Mouse (Mus musculus) hematopoietic stem cell, adult 5-6 weeks (primary cell): Measurements from ENCODE around the gene Kdelr2. TPM values are rescaled to one million over a fixed set of nuclear protein-coding genes. Genes with fewer than 3 reads are reported as not detected.

ENCODE experiments used
- ATAC-seq, 2 experiments: fragments of 125-278 bp in 1 of 2; replicated peaks in 1 of 2; 2 replicates each; pipeline ENCODE4 v1.8.0; 2016 to 2017; ENCODE audit warnings: inconsistent platforms in 2 of 2, mild to moderate bottlenecking in 2 of 2, moderate number of reproducible peaks in 2 of 2, low read depth in 1 of 2, moderate TSS enrichment in 1 of 2; ENCODE audit not compliant: low FRiP score in 2 of 2, poor library complexity in 2 of 2, severe bottlenecking in 2 of 2, insufficient read depth in 1 of 2, low TSS enrichment in 1 of 2
- total RNA-seq: library from RNA; stranded (forward); fragments of 172-1452, 232-1000 nt; gene quantifications from 2 replicates; pipeline ENCODE4 v1.2.3, GENCODE M21; 2017

Gene Kdelr2
- total RNA-seq, 1 experiment from 2014 or later: 76.2 TPM

DNA sequence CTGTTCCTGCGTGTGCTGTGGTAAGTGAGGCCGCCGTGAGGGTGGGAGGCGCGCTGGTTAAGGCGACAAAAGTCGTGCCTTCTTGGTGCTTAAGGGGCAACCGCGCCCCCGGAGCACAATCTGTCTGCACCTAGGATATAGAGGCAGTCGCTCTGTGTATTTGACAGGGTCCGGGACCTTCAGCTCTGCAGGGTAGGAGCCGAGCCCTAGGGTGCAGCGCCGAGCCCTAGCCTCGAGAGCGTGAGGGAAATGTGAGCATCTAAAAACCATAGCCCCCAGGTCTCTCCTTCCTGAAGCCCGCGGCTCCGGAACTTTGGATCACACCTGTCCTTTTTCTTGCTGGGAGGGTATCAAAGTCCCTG, 61.1 kb downstream of the Kdelr2 start:
- ATAC-seq: peak in 1 of 2 experiments; percentile 35; a peak in 2 of 4 replicates

DNA sequence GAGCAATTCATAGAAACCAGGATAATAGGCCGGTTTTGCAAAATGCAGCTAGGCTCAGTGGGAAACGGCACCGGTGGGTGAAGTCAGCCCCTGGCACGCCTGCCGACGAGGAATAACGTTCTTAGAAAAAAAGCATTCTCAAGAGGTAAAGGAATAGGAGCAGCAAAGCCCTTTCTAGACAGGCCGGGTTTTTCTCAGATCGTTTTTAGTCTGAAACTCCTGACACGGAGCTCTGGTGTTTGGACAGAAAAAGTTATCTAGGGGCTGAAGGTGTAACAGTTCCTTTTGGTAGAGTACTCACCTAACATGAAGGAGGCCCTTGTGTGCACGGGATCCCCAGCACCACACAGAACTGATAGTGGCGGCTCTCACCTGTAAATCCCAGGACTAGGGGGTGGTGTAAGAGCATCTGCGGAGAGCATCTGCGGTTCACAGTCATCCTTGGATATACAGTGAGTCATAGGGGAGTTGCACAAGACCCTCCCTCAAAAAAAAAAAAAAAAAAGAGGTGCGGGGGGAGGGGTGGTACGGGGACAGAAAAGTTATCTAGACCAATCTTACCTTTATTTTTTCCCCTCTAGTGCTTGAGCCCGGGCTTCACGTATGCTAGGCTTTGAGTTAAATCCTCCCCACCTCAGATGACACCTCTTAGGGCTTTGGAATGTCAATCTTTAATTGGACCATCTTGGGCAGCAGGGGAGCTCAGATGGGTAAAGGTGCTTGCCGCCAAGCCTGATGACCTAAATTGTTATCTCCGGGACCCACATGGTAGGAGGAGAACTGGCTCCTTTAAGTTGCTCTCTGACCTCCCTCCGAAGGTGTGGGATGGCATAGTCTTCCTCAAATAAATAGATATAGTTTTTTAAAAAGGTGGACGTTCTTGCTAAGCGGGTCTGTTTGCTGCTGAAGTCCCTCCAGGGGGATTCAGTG, 61.8 kb downstream of the Kdelr2 start:
- no peak for ATAC-seq

DNA sequence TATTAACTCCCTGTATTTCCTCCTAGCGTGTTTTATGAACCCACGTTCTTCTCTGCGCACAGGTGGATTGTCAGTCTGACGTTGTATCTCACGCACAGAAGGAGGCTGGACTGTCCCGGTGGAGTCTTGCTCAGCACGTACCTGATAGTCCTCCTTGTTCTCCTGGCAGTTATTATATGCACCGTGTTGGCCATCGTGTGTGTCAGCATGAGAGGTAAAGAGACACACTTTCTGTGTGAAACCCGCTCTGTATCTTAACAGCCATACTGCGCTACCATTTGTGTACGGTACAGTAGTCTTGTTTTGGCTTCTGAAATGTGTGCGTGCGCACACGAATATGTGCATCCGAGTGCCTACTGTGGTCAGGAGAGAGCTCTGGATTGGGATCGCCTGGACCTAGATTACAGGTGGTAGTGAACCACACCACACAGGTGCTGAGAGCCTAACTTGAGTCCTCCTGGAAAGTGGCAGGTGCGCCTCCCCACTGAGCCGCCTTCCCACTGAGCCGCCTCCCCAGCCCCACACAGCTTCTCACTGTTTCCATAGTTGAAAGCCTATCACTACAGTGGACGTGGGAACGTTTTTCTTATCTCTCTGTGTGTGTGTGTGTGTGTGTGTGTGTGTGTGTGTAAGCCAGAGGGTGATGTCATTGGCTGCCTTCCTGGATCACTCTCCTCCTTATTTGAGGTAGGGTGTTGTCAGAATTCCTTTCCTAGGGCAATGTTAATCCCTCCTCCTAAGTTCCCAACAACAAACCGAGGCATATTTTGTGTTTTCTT, 63.4 kb downstream of the Kdelr2 start:
- ATAC-seq: no peak

DNA sequence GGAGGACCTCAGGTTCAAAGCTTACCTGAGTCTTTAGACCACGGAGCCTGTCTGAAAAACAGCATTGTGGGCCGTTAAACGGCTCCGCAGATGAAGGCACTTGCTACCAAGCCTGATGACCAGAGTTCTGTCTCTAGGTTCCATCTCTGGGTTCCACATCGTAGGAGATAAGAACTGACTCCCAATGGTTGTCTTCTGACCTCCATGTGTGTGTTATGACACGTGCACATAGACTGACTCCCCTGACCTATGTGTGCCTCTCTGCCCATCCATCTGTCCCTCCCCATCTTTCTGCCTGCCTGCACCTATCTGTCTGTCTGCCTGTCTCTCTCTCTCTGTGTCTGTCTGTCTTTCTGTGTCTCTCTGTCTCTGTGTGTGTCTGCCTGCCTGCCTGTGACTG, 64.3 kb downstream of the Kdelr2 start:
- no peak for ATAC-seq

DNA sequence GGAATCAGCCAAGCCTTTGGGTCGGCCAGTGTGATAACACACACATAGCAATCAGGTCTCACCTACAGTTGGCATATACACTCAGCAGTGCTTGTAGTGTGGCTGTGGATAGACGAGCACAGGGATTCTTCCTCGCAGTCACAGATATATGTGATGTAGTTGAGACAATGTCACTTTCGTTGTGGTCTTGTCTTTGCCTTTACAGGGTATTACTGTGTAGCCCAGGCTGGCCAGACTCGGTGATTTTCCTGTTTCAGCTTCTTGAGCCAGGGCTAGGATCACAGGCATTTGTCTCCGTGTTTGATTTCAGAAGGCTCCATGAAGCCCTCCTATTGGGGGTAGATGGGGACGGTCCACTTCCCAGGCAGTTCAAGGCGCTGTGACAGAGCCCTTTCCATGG, 66.0 kb downstream of the Kdelr2 start:
- ATAC-seq: no peak

DNA sequence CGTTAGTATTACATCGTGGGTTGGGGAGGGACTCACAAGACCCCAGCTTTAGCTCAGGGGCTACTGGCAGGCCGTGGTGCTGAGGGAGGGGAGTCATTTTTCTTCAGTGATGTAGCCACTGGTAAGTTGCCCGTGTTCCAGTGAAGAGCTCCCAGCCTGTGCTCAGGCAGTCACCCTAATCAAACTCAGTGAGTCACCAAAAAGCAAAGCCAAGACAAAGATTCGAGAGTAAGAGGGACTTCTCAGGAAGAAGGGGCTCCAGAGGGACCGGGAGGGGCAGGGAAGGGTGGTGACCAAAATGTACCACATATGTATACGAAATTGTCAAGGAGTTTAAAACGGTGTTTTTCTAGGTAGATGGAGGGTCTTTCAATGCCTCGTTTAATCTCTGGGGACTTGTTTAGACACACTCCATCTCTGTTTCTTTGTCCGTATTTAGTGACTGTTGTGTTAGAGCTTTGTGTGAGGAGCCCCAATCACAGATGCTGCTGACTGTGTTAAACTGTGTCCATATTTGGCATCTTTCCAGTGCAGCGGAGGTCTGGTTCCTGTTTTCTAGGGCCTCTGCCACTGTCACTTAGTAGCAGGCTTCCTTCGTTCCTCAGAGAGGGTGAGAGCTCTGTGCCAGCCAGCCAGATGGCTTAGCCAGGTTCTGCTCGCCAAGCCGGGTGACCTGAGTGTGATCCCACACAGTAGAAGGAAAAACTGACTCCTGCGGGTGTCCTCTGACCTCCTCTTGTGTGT, 67.0 kb downstream of the Kdelr2 start:
- ATAC-seq: peak; percentile 86 to 91

DNA sequence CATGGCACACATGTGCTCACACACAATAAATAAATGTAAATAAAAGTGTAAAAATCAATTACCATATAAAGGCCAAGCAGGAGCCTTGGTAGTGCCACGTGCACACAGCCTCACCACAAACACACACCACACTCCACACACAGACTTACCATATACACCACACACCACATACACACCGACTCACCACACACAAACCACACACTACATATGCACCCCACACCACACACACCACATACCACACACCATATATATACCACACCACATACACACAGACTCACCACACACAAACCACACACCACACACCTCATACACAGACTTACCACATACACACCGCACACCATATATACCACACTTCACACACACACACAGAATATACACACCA, 67.5 kb downstream of the Kdelr2 start:
- peak; percentile 37 to 53; a peak in 3 of 4 replicates for ATAC-seq

Other genes with a start within 250 kb of the Kdelr2 start
- 12.7 and 19.6 TPM in 2 replicates for gene Rbak, start 223.1 kb upstream of the Kdelr2 start, total RNA-seq
- not detected in 2 replicates for gene Spdye4b, start 222.8 kb upstream of the Kdelr2 start, total RNA-seq
- gene Spdye4a, start 176.9 kb upstream of the Kdelr2 start, total RNA-seq: not detected in 2 replicates
- gene Zfp12, start 168.7 kb upstream of the Kdelr2 start, total RNA-seq: 26.0 and 28.5 TPM in 2 replicates
- 5.4 and 8.0 TPM in 2 replicates for gene Zfp316, start 133.8 kb upstream of the Kdelr2 start, total RNA-seq
- gene Zfp853, start 110.2 kb upstream of the Kdelr2 start, total RNA-seq: 0.38 TPM in 1 of 2 replicates, not detected in the other
- 13.5 and 20.7 TPM in 2 replicates for gene E130309D02Rik, start 88.5 kb upstream of the Kdelr2 start, total RNA-seq
- gene Zdhhc4, start 74.6 kb upstream of the Kdelr2 start, total RNA-seq: 34.3 and 39.5 TPM in 2 replicates
- not detected in 2 replicates for gene Grid2ip, start 46.5 kb upstream of the Kdelr2 start, total RNA-seq
- gene Daglb, start 60.7 kb downstream of the Kdelr2 start, total RNA-seq: 9.8 and 11.5 TPM in 2 replicates
- 107 and 130 TPM in 2 replicates for gene Rac1, start 124.2 kb downstream of the Kdelr2 start, total RNA-seq
- 16.5 and 21.8 TPM in 2 replicates for gene Cyth3, start 218.6 kb downstream of the Kdelr2 start, total RNA-seq